Mouse (Mus musculus): ENCODE data around the gene Hdac9. TPM values are rescaled to one million over a fixed set of nuclear protein-coding genes. Genes with fewer than 3 reads are reported as not detected.
A peak's percentile ranks its signal among the peaks of the same experiment; 100 is the strongest.

The Hdac9 gene
- polyA plus RNA-seq, 1 experiment from 2014 or later: 7.6 TPM

DNA sequence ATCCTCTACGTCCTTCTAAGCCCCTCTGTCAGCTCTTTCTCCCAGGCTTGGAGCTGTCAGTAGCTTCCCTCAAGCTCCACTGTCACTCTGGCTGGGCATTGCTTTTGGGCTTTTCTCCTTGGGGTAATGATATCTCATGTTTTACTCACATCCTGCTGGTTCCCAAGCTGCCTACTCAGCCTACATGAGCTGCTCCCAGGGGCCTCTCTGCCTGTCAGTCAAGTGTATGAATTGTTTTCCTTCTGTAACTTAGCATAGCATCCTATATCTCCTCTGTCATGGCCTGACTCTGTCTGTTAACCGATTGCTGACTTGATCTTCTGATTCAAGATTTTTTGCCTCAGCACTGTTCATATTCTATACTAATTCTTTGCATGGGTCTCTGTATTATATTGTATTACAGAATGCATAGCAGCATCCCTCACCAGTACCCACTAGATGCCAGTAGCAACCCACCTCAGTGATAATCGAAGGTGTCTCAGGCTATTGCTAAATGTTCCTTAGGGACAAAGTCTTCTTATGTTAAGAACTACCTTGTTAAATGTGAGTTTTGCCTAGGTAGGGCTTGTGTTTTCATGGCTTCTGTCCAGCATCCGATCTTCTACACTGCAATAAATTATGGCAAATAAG is 582.3 kb downstream of the Hdac9 start:
- no peak; the same call in 1 of the 2 replicates for TF ChIP-seq CTCF (IDR thresholded peaks at IDR 0.05; ENCODE audit: low read depth)

DNA sequence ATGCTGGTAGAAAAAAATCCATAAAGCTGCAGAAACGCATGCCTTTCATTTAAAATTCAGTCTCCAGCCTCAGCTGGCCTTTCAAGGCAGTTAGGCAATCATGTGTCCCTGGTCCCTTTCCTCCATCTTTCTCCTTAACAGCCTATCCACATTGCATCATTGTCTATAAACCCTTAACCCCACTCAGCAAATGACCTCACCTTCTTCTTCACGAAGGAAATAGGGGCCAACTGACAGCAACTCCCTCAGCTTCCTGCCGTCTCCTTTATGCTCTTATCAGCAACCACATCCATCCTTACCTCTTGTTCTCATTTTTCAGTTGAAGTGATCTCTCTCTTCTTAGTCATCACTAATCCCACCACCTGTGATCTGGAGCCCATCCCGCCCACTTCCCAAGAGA is 584.0 kb downstream of the Hdac9 start:
- Histone ChIP-seq H3K9me3 (ENCODE audit: low read depth, low read length) (no peaks in the 10 kb centered on the region), H3K27ac (ENCODE audit: low read depth) (no peak overlapping the region), H3K27me3 (ENCODE audit: insufficient read depth, low read length) (no peaks in the 10 kb centered on the region), H3K4me1 (ENCODE audit: insufficient read depth) (no peaks in the 10 kb centered on the region), H3K4me3 (ENCODE audit: low read depth, low read length) (no peak overlapping the region), H3K36me3 (ENCODE audit: insufficient read depth) (no peaks in the 10 kb centered on the region), H3K4me2 (no peak overlapping the region), H3K9ac (no peak overlapping the region)
- DNase-seq: no peak
- no peak for TF ChIP-seq CTCF (IDR thresholded peaks at IDR 0.05; ENCODE audit: low read depth)
- 42% methylated on average over 4 of the region's 4 CpGs for WGBS
- no peak for ATAC-seq (ENCODE audit: insufficient read depth)

More for the DNA sequence above, 582.3 kb downstream of the Hdac9 start:
- DNase-seq (no peak), ATAC-seq (ENCODE audit: insufficient read depth) (no peak)
- Histone ChIP-seq H3K9me3 (ENCODE audit: low read depth, low read length) (no peaks in the 10 kb centered on the region), H3K36me3 (ENCODE audit: insufficient read depth) (no peaks in the 10 kb centered on the region), H3K4me2 (no peak overlapping the region), H3K4me3 (ENCODE audit: low read depth, low read length) (no peak overlapping the region), H3K9ac (no peak overlapping the region), H3K4me1 (ENCODE audit: insufficient read depth) (no peaks in the 10 kb centered on the region), H3K27me3 (ENCODE audit: insufficient read depth, low read length) (no peaks in the 10 kb centered on the region), H3K27ac (ENCODE audit: low read depth) (no peak overlapping the region)
- 60% methylated on average over 4 of the region's 4 CpGs for WGBS

DNA sequence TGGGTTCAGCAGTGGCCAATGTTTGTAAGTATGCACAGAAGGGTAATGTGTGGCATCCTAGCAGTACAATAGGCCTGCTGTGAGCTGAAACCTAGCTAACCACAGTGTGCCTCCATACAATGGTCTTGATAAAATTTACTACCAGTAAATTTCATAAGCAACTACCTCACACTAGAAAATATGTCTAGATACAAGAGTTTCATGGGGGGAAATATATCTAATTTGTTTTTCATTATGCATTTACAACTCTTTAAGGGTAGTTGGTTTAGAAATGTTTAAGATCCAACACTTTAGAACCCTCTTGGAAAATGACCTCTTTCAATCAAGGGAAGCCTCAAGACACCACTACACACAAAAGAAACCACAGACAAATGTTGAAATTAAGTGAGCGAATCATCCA is 589.8 kb downstream of the Hdac9 start:
- TF ChIP-seq CTCF (IDR thresholded peaks at IDR 0.05; ENCODE audit: low read depth): no peak
- 91% methylated on average over 1 of the region's 1 CpGs for WGBS
- H3K36me3 ChIP-seq (ENCODE audit: insufficient read depth): no peaks in the 10 kb centered on the region
- H3K4me2 ChIP-seq: no peak overlapping the region
- no peaks in the 10 kb centered on the region for H3K9me3 ChIP-seq (ENCODE audit: low read depth, low read length)
- ATAC-seq (ENCODE audit: insufficient read depth) (no peak), DNase-seq (no peak)
- no peak overlapping the region for H3K4me3 ChIP-seq (ENCODE audit: low read depth, low read length)
- H3K4me1 ChIP-seq (ENCODE audit: insufficient read depth): no peaks in the 10 kb centered on the region
- no peaks in the 10 kb centered on the region for H3K27me3 ChIP-seq (ENCODE audit: insufficient read depth, low read length)
- H3K27ac ChIP-seq (ENCODE audit: low read depth): no peak overlapping the region
- H3K9ac ChIP-seq: no peak overlapping the region

DNA sequence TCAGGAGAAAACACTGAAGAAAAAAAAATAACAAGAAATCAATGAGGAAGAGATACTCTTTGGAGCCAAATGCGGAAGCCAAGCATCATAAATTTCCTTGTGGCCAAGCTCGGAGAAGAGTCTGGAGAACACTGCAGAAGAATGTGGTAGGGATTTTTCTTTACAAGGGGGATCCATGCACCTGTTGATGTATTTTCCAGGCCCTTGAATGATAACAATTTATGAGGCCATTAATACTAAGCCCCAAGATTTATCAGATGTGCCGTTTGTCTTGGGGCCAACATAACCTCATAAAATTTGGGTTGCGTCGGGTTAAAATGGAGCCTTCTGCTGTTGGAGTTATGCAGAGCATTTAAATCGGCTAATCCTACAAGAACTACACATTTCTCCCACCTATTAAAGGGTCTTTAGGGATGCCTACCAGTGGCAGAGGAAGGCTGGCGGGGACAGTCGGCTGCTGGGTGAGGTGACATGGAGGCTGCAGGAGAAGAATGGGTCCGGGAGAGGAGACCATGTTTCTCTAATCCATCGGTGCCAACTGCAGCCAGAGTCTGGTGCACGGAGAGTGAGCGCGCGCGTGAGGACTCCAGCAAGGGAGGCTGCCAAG is 604.7 kb downstream of the Hdac9 start:
- DNase-seq (no peak), ATAC-seq (ENCODE audit: insufficient read depth) (no peak)
- Histone ChIP-seq H3K27me3 (ENCODE audit: insufficient read depth, low read length) (no peaks in the 10 kb centered on the region), H3K9ac (no peak overlapping the region), H3K4me3 (ENCODE audit: low read depth, low read length) (no peak overlapping the region), H3K4me1 (ENCODE audit: insufficient read depth) (no peaks in the 10 kb centered on the region), H3K4me2 (no peak overlapping the region), H3K9me3 (ENCODE audit: low read depth, low read length) (no peaks in the 10 kb centered on the region), H3K27ac (ENCODE audit: low read depth) (no peak overlapping the region), H3K36me3 (ENCODE audit: insufficient read depth) (no peaks in the 10 kb centered on the region)
- TF ChIP-seq CTCF (IDR thresholded peaks at IDR 0.05; ENCODE audit: low read depth): no peak
- 73% methylated on average over 15 of the region's 15 CpGs for WGBS

DNA sequence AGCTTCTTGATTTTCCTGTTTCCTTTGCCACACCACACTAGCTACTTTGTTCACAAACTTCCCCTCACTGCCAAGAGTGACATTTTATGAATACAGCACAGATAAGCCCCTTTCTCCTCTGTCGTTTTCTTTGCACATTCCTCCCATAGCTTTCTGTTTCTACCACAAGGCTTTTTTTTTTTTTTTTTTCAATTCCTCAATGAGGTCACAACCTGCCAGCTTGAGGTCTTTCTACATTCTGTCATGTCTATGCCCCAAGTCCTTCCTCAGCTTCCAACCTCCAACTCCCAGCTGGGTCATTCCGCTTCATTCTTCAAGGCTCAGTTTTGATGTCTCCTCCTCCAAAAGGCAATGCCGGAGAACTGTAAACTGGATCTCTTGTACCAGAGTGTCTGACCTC is 611.4 kb downstream of the Hdac9 start:
- Histone ChIP-seq H3K27ac (ENCODE audit: low read depth) (no peak overlapping the region), H3K4me1 (ENCODE audit: insufficient read depth) (no peaks in the 10 kb centered on the region), H3K9ac (no peak overlapping the region), H3K9me3 (ENCODE audit: low read depth, low read length) (no peaks in the 10 kb centered on the region), H3K27me3 (ENCODE audit: insufficient read depth, low read length) (no peaks in the 10 kb centered on the region), H3K36me3 (ENCODE audit: insufficient read depth) (no peaks in the 10 kb centered on the region), H3K4me3 (ENCODE audit: low read depth, low read length) (no peak overlapping the region), H3K4me2 (no peak overlapping the region)
- 39% methylated on average over 3 of the region's 3 CpGs for WGBS
- TF ChIP-seq CTCF (IDR thresholded peaks at IDR 0.05; ENCODE audit: low read depth): no peak
- ATAC-seq (ENCODE audit: insufficient read depth): peak; percentile 31; the same call in 1 of the 2 replicates
- DNase-seq: peak; percentile 33

DNA sequence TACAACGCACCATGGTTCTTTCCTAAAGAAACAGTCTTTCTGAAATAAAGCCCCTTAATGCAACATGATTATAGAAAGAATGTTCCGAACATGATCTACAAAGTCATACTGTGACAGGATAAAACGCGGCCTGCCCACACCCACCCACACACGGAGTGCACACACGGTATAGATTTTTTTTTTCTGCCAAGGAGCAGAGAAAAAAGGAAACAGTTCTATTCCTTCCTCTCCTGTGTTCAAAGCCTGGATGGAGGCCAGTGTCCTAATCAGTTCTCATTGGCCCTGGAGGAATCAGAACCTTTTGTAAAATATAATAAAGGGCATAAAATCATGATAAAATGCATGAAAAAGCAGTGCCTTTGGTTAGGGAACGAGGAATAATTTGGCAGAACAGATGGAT is 624.5 kb downstream of the Hdac9 start:
- H3K4me3 ChIP-seq (ENCODE audit: low read depth, low read length): no peak overlapping the region
- no peak overlapping the region for H3K9ac ChIP-seq
- no peak overlapping the region for H3K27ac ChIP-seq (ENCODE audit: low read depth)
- no peaks in the 10 kb centered on the region for H3K9me3 ChIP-seq (ENCODE audit: low read depth, low read length)
- no peaks in the 10 kb centered on the region for H3K36me3 ChIP-seq (ENCODE audit: insufficient read depth)
- no peaks in the 10 kb centered on the region for H3K27me3 ChIP-seq (ENCODE audit: insufficient read depth, low read length)
- H3K4me1 ChIP-seq (ENCODE audit: insufficient read depth): no peaks in the 10 kb centered on the region
- H3K4me2 ChIP-seq: no peak overlapping the region
- DNase-seq (no peak), ATAC-seq (ENCODE audit: insufficient read depth) (no peak)
- 83% methylated on average over 7 of the region's 7 CpGs for WGBS
- TF ChIP-seq CTCF (IDR thresholded peaks at IDR 0.05; ENCODE audit: low read depth): no peak

DNA sequence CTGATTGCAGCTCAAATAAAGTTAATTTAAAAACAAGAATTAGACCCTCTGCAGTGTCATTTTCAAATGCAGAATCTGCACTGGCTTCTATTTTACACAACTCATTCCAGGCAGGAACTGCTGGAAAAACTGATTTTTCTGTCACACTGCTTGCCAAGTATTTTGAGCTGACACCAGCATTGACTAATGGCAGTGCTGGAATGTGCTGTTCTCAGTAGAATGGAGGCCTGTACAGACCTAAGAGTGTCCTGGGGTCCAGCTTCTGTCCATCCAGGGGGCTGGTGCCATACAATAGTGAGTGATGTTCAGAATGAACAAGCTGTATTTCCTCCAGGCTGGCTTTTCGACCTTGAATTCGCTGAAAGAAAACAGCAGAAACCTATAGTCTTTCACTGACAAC is 629.7 kb downstream of the Hdac9 start:
- peak; percentile 71; the same call in 1 of the 2 replicates for ATAC-seq (ENCODE audit: insufficient read depth)
- Histone ChIP-seq H3K27ac (ENCODE audit: low read depth) (no peak overlapping the region), H3K27me3 (ENCODE audit: insufficient read depth, low read length) (no peaks in the 10 kb centered on the region)

More for the DNA sequence above, 629.7 kb downstream of the Hdac9 start:
- Histone ChIP-seq H3K4me3 (ENCODE audit: low read depth, low read length) (no peak overlapping the region), H3K4me1 (ENCODE audit: insufficient read depth) (no peaks in the 10 kb centered on the region), H3K9ac (no peak overlapping the region), H3K9me3 (ENCODE audit: low read depth, low read length) (no peaks in the 10 kb centered on the region), H3K36me3 (ENCODE audit: insufficient read depth) (no peaks in the 10 kb centered on the region), H3K4me2 (no peak overlapping the region)
- 43% methylated on average over 2 of the region's 2 CpGs for WGBS
- peak; percentile 59 for DNase-seq
- TF ChIP-seq CTCF (IDR thresholded peaks at IDR 0.05; ENCODE audit: low read depth): no peak

Data from lung, embryonic 14.5 days (tissue).